Mouse (Mus musculus): ENCODE measurements around the gene Raet1e. TPM values are rescaled to one million over a fixed set of nuclear protein-coding genes. Genes with fewer than 3 reads are reported as not detected.
"Not testable (repeated sequence)": the region's sequence is repeated elsewhere in the genome, so short reads cannot be mapped to it uniquely, and the experiment has no call there.

Gene Raet1e
- polyA plus RNA-seq, 1 experiment from 2014 or later: 21.8 TPM

DNA sequence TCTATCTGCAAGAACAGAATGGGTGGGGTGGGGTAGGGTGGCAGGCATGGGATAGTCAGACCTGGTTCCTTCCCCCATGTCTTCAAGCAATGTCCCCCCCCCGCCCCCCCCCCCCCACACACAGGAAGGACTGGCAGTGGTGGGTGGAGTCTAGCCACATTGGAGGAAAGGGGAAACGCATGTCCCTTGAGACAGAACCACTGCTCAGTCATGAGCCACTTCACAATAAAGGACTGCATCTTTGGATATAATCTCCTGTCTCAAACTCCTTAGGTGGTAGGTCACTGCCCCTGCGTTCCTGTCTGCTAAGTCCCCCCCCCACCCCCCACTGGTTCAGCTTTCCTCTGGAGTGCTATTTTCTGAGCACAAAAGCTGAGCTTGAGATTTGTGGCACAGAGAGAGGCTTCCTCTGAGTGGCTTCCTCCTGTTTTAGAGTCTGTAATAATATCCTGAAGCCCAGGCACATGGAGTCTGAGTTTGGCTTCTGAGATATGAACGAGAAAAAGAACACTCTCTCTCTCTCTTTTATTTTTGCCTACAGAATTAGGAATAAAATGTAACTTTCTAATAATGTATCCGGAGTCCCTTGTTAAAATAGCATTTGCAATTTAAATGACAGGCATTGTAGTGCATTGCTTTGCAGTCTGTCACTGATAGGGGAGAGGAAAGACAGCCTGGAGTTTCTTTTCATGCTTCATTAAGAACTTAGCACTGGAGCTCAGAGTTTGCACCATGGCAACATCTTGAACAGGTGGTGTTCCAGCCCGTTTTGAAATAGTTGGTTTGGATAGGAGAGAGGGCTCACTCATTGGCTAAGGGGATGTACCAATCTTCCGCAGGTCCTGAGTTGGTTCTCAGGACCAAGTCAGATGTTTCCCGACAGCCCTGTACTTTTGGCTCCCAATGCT is 112.8 kb downstream of the Raet1e start:
- Histone ChIP-seq H3K4me1 (peaks cover 30% of the 10 kb centered on the region), H3K27me3 (ENCODE audit: low read depth, poor library complexity, severe bottlenecking) (peaks cover 22% of the 10 kb centered on the region), H3K27ac (replicated peaks) (peak overlapping the region; percentile 74), H3K9me3 (replicated peaks) (peaks cover 17% of the 10 kb centered on the region)
- not testable (repeated sequence) for H3K36me3 ChIP-seq, H3K4me3 ChIP-seq
- peak; percentile 41 for DNase-seq (ENCODE audit: low spot score)
- WGBS: 26% methylated on average over 6 of the region's 8 CpGs

DNA sequence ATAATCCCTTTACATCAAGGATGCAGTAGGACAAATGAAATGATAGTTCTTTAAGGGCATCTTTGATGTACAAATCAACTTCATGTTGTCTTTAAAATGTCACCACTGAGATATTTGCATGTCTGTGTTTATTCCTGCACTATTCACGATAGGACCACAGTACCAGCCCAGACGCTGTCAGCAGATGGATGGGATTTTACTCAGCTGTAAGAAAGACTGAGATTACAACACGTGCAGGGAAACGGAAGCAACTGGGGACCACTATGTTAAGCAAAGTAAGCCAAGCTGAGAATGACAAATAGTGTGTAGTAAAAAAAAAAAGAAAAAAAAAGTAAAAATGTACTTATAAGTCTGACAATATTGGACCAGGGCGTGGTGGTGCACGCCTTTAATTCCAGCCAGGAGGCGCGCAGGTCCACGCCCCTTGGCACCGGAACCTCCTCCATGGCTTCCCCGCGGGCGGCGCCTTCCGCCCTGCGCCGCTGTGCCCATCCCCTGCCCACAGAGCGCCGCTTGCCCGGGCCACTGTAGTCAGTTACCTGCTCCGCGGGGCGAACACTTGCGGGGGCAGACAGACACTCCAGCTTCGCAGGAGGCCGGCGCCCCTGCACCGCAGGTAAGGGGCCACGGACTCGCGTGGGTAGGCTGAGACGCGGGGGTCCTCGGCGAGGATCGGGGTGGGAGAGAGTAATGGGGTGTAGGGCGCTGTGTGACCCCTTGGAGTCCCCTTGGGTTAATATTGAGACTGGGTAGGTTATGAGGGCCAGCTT is 114.7 kb downstream of the Raet1e start:
- WGBS: 4% methylated on average over 37 of the region's 37 CpGs
- peak overlapping the region; percentile 62 for H3K4me3 ChIP-seq
- H3K36me3 ChIP-seq; H3K9me3 ChIP-seq (replicated peaks): not testable (repeated sequence)
- peaks cover 22% of the 10 kb centered on the region for H3K27me3 ChIP-seq (ENCODE audit: low read depth, poor library complexity, severe bottlenecking)
- DNase-seq (ENCODE audit: low spot score): peak; percentile 25
- peak overlapping the region; percentile 74 for H3K27ac ChIP-seq (replicated peaks)
- H3K4me1 ChIP-seq: peaks cover 30% of the 10 kb centered on the region

DNA sequence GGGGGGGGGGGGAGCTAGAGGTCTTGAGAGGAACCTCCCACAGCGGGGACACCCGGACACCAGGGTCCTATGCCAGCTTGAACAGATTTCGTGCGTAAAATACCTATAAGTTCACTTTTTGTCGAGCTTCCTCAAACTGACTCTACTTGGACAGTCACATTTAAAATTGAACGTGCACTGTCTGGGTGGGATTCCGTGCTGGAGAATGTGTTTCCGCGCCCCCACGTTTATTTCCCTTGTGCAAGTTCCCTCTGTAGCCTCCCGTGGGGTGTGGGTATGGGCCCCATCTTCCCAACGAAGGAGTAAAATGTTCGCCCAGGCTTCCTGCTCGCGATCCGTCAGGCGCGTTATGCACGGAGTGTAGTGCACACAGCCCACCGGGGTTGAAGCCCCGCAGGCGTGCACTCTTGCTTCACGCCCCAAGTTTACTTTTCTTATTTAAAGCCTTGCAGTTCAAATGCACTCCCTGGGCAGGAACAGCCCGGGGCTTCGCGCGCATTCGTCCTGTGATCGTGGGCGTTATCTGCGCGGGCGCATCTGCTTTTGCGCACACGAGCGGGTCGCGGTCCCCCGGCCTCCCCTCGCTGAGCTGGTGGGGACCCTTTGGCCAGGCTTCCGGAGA is 115.4 kb downstream of the Raet1e start:
- peaks cover 30% of the 10 kb centered on the region for H3K4me1 ChIP-seq
- DNase-seq (ENCODE audit: low spot score): peak; percentile 48
- WGBS: under 1% methylated on average over 41 of the region's 41 CpGs
- H3K27ac ChIP-seq (replicated peaks): peak overlapping the region; percentile 74
- H3K9me3 ChIP-seq (replicated peaks): no peaks in the 10 kb centered on the region
- H3K4me3 ChIP-seq: peak overlapping the region; percentile 62
- H3K36me3 ChIP-seq: no peaks in the 10 kb centered on the region
- peaks cover 22% of the 10 kb centered on the region for H3K27me3 ChIP-seq (ENCODE audit: low read depth, poor library complexity, severe bottlenecking)

DNA sequence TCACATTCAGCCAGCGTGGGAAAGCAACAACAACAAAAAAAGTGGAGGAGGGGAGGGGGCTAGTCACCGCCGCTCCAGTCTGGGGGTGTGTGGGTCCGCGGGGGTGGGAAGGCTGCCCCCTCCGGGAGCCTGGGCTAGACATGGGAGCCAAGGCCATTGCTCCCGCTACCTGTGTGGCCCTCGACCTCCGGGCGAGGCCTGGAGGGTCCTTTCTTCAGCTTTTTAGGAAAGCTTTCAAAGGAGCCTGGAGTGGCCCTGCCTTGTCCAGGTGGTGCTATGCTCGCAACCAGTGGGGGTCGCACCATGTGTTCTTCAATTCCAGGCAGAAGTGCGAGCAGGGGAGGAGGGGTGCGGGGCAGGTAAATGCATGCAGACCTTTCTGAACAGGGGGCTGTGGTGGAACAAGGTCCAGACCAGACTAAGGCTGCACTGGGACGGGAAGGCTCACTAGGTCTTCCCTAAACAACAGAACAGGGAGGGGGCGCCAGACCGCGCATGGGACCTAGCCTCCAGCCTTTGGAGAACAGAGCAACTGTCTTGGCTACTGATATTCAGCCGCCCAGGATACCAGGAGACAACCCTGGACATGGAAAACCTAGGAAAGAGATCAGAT is 116.2 kb downstream of the Raet1e start:
- 4% methylated on average over 19 of the region's 19 CpGs for WGBS

DNA sequence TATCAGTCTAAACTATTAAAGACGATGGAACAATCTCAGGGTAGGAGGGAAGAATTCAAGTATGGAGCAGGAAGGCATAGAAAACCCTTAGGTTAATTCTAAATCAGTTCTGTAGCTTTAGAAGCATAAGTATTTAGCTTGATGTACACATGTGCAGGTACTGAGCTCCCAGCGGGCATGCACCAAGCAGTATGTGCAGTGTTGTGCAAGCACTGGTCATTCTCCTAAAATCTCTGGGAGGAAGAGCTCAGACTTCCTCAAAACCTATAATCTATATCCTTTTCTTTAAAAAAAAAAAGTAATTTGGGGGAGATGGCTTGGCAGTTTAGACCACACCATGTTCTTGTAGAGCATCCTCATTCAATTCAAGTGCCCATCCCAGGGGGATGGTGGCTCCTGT is 120.1 kb downstream of the Raet1e start:
- H3K36me3 ChIP-seq; H3K4me3 ChIP-seq; H3K27ac ChIP-seq (replicated peaks); DNase-seq (ENCODE audit: low spot score); H3K9me3 ChIP-seq (replicated peaks): not testable (repeated sequence)
- 94% methylated on average over 2 of the region's 2 CpGs for WGBS
- Histone ChIP-seq H3K4me1 (peaks cover 12% of the 10 kb centered on the region), H3K27me3 (ENCODE audit: low read depth, poor library complexity, severe bottlenecking) (peaks cover 18% of the 10 kb centered on the region)

More for the DNA sequence above, 116.2 kb downstream of the Raet1e start:
- peaks cover 30% of the 10 kb centered on the region for H3K4me1 ChIP-seq
- no peaks in the 10 kb centered on the region for H3K36me3 ChIP-seq
- H3K27ac ChIP-seq (replicated peaks): peak overlapping the region; percentile 74; the same call in 1 of the 2 replicates
- peak overlapping the region; percentile 62 for H3K4me3 ChIP-seq
- H3K27me3 ChIP-seq (ENCODE audit: low read depth, poor library complexity, severe bottlenecking): peaks cover 22% of the 10 kb centered on the region
- no peaks in the 10 kb centered on the region for H3K9me3 ChIP-seq (replicated peaks)
- DNase-seq (ENCODE audit: low spot score): peak; percentile 23

DNA sequence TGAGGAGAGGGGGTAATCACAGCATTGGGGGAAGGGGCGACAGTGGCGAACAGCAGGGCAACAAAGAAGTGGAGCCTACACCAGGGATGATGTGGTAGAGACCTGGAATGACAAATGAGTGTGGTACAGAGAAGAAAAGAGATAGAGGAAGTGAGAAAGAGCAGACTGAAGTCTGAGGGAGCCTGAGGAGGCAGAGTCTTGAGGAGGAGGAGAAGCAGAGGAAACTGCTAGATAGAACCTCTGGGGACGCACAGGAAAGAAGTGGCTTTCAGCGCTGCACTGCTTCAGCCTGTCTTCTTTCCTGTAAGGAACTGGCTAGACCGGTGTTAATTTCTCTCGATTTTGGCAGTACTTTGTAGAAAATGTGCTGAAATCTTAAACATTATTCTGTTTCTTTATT is 124.4 kb downstream of the Raet1e start:
- H3K4me3 ChIP-seq: no peak overlapping the region
- no peaks in the 10 kb centered on the region for H3K4me1 ChIP-seq
- DNase-seq (ENCODE audit: low spot score): no peak
- no peak overlapping the region for H3K27ac ChIP-seq (replicated peaks)
- 57% methylated on average over 6 of the region's 6 CpGs for WGBS
- H3K9me3 ChIP-seq (replicated peaks): no peaks in the 10 kb centered on the region
- H3K36me3 ChIP-seq: no peaks in the 10 kb centered on the region; the same call in 1 of the 2 replicates
- H3K27me3 ChIP-seq (ENCODE audit: low read depth, poor library complexity, severe bottlenecking): no peaks in the 10 kb centered on the region

DNA sequence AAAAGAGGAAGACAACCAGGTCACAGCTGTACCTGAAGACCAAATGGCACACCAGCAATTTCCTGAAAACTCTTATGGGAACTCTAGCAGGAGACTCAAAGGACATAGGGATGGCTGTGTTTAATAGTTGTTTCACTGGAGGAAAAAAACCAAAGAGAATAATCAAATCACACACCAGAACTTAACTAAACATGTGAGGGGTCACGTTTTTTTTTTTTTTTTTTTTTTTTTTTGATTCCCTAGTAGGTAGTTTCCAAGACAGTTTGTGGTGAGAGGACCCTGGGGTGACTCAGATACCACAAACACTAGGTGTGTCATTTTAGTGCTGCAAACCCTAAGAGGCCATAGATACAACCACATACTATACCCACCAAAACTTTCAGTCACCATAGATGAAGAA is 137.3 kb downstream of the Raet1e start:
- Histone ChIP-seq H3K27ac (replicated peaks) (no peak overlapping the region), H3K9me3 (replicated peaks) (no peaks in the 10 kb centered on the region), H3K36me3 (no peaks in the 10 kb centered on the region), H3K4me1 (0 out of 2 replicates have a peak, but pooled peaks cover 8% of the 10 kb centered on the region), H3K27me3 (ENCODE audit: low read depth, poor library complexity, severe bottlenecking) (no peaks in the 10 kb centered on the region), H3K4me3 (no peak overlapping the region)
- WGBS: 44% methylated on average over 1 of the region's 1 CpGs
- DNase-seq (ENCODE audit: low spot score): no peak

DNA sequence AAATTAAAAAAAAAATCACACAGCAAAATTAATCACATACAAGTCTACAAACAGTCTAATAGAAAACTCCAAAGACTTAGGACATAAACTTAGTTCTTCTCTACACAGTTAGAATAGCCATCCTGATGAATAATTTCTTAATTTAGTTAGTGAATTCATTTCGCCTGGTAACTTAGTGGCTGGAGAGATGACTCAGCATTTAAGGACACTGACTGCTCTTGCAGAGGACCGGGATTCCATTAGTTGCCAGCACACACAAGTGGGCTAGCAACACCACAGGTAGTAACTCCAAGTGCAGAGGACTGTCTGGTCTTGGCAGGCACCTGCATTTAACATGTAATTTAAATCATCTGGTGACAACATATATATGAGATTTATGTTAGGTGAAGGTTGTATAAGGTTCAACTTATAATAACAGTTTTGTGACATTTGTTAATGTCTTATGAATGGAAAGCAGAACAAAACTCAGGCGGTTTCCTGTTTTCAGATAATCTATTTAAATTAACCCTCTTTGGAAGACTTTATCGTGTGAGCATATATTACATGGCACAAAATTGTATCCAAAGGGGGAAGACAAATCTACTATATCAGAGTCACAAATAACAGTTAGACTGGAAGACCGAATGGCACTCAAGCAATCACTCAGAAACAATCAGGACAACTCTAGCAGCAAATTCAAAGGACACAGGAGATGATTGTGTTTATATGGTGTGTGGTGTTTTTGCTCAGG is 138.8 kb downstream of the Raet1e start:
- Histone ChIP-seq H3K27ac (replicated peaks) (no peak overlapping the region), H3K27me3 (ENCODE audit: low read depth, poor library complexity, severe bottlenecking) (no peaks in the 10 kb centered on the region), H3K4me1 (0 out of 2 replicates have a peak, but pooled peaks cover 8% of the 10 kb centered on the region), H3K36me3 (no peaks in the 10 kb centered on the region), H3K4me3 (no peak overlapping the region), H3K9me3 (replicated peaks) (no peaks in the 10 kb centered on the region)
- no peak for DNase-seq (ENCODE audit: low spot score)
- 85% methylated on average over 5 of the region's 5 CpGs for WGBS

DNA sequence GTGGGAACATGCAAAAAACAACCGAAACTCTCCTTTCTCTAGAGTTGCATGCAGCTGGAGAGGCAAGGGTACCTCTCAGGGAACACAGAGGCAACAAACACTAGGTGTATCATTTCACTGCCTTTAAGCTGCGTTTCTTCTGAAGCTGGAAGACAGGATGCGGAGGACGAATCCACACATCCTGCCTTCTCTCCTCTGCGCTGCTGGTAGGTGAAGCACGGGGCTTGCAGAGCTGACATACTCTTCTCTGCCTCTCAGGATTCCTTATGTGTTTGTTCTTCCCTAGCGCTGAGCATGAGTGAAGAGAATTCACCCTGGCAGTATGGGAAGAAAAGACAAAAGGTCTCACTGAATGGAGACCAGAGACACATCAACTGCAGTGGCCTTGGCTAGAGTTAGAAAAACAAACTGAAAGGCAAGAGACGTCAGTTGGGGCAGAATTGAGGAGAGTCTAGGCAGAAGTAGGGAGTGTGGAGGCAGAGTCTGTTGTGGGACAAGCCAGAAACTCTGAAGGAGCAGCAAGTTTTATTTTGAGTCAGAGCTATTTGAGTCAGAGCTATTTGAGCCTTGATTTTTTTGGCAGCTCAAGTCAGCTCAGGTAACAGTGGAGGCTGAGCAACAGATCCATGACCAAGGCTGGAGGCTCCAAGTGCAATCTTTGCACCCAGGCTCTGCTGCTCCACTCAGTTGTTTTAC is 139.5 kb downstream of the Raet1e start:
- no peak overlapping the region for H3K4me3 ChIP-seq
- no peaks in the 10 kb centered on the region for H3K9me3 ChIP-seq (replicated peaks)
- no peaks in the 10 kb centered on the region for H3K27me3 ChIP-seq (ENCODE audit: low read depth, poor library complexity, severe bottlenecking)
- no peaks in the 10 kb centered on the region for H3K36me3 ChIP-seq
- no peak for DNase-seq (ENCODE audit: low spot score)
- WGBS: 67% methylated on average over 8 of the region's 8 CpGs
- no peak overlapping the region for H3K27ac ChIP-seq (replicated peaks)
- 0 out of 2 replicates have a peak, but pooled peaks cover 8% of the 10 kb centered on the region for H3K4me1 ChIP-seq

DNA sequence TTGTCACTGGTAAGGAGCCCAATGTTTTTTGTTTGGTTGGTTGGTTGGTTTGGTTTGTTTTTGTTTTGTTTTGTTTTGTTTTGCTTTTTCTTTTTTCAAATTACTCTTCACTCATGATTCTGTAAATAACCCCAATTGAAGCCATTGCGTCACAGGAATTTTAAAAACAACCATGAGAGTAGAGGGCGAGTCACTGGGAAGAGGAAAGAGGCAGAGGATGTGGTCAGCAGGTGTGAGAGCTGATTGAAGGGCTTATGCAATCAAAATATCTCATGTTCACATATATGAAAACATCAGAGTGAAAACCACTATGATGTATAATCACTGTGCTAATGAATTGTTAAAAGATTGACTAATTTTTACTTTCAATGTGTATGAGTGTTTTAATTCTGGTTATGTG is 141.0 kb downstream of the Raet1e start:
- 81% methylated on average over 2 of the region's 2 CpGs for WGBS
- no peak overlapping the region for H3K27ac ChIP-seq (replicated peaks)
- H3K4me1 ChIP-seq: 0 out of 2 replicates have a peak, but pooled peaks cover 8% of the 10 kb centered on the region
- no peaks in the 10 kb centered on the region for H3K36me3 ChIP-seq
- DNase-seq (ENCODE audit: low spot score): no peak
- no peaks in the 10 kb centered on the region for H3K27me3 ChIP-seq (ENCODE audit: low read depth, poor library complexity, severe bottlenecking)
- H3K4me3 ChIP-seq: no peak overlapping the region
- no peaks in the 10 kb centered on the region for H3K9me3 ChIP-seq (replicated peaks)

DNA sequence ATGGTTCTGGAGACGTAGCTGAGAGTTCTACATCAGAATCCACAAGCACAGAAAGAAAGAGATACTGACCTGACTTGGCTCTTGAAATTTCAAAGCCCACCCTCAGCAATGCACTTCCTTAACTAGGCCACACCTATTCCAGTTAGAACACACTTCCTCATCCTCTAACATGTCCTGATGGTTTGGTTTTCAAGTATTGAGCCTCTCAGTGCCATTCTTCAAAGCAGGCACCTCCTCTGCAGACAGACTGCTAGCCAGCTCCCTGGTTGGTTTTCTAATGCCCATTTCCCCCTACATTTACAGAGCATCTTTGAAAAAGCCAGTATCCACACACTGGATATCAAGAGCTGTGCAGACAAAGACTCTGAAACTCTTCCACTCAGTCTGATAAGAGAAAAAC is 143.3 kb downstream of the Raet1e start:
- no peak for DNase-seq (ENCODE audit: low spot score)
- Histone ChIP-seq H3K27ac (replicated peaks) (no peak overlapping the region), H3K27me3 (ENCODE audit: low read depth, poor library complexity, severe bottlenecking) (no peaks in the 10 kb centered on the region), H3K4me1 (0 out of 2 replicates have a peak, but pooled peaks cover 8% of the 10 kb centered on the region), H3K4me3 (no peak overlapping the region), H3K36me3 (no peaks in the 10 kb centered on the region), H3K9me3 (replicated peaks) (no peaks in the 10 kb centered on the region)
- 91% methylated on average over 1 of the region's 1 CpGs for WGBS
